Mouse (Mus musculus): ENCODE measurements at regions not wholly inside any gene's neighbourhood (a gene's known extent, or its start where the extent isn't known, plus 50 kb on each side); places are given as distances from the start of the nearest gene placed in this dataset.

DNA sequence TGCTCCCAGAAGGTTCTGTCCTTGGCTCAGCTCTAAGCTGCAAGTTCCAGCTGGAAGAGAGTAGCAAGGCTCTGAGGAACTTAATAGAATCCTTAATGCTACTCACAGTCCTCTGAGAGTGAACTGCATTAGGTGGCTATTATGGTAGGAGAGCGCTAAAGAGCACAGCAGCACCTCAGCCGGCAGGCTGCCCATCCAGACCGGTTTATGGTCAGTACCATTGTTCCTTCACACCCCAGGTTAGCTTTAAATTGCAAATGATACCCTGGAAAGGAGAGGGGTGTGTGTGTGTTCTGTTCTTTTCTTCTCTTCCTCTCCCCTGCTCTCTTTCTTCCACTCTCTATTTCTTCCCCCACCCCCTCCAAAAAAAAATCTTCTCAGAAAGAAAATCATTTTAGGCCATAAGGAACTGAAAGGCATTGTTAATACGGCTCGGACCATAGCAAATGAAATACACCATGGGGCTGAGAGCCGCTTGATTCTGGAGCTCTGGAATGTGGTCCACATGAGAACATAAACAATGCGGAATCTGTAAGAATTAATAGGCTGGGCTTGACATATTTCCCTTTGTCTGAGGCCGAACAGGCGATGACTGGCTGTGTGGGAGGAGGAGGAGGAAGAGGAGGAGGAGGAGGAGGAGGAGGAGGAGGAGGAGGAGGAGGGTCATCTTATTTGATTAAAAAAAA lies 263.8 kb upstream of the Irx3 start:
- no peak for DNase-seq (ENCODE audit: low read depth)

GRCm38 (mm10) chr8:92064971-92065370 lies 263.1 kb upstream of the Irx3 start:
- DNase-seq (ENCODE audit: low read depth) = no peak

DNA sequence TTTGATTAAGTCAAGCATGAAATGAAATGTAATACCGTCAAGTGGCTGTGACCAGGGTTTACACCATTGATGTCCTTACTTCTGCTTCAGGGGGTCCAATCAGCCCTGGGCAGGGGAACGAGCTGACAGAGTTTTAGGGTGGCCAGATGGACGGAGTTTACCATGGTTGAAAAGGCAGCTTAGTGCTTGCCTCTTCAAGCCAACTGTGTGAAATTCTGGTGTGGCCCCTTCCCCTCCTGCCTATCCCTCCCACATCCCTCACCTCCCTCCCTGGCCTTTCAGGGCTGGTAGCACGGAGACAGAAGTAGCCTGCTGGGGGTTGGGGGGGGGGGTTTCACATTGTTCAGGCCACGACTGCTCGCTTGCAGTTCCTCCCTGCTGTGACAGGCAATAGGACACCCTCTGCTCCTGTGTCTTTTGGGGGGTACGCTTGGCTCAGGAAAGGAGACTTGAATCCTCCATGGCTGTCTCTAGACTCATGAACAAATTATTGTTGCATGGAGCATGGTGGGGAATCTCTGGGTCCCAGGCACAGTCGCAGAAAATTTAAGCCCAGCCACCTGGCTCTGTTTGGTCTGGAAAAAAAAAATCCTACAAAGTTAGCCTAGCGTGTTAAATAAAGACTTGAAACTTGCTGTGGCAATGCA lies 262.4 kb upstream of the Irx3 start:
- no peak for DNase-seq (ENCODE audit: low read depth)

DNA sequence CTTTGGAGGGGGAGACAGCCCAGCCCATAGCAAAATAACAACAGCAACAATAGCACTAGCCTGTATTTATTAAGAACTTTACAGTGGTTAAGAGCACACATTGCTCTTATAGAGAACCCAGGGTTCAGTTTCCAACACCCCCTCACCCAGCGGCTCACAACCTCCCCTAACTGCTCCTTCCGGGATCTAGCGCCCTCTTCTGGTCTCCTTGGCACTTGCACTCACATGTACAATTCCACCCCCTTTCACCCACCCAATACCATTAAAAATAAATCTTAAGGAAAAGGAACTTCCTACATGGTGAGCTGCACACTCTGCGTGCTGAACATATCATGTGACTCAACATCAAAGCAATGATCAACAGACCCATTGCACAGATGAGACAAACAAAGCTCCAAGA lies 261.5 kb upstream of the Irx3 start:
- DNase-seq (ENCODE audit: low read depth) = peak; percentile 1

DNA sequence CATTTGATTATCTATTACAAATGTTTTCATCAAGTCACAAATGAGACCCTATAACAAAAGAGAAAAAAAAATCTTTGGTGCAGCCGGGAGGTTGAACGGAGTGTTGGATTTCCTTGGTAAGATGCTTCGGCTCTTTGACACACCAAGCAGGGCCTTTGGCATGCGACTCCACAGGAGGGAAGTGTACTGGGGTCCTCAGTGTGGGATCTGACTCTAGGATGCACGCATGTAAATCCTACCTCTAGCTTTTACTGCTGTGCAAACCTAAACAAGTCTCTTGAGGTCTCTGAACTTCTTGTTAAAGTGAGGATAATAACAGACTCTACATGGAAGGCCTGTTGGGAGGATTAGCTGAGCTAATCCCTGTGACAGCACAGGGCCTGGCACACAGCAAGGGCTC lies 257.6 kb upstream of the Irx3 start:
- DNase-seq (ENCODE audit: low read depth) = no peak

DNA sequence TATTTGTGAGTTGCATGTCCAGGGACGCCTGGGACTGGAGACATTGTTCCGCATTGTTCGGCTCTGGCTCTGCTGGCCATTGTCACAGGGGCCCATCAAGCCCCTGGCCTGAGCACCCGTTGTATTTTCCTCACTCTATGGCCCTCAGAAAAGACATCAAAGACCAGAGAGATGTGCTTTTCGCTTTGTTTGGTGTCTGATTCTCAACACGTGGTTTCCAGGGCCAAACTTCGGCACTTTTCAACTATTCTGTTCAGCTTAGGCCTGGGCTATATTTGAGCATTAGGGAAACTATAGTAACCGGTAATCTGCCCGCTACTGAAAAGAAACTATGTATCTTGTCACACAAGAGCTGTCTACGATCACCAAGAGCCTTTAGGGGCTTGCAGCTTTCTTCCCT lies 257.1 kb upstream of the Irx3 start:
- no peak for DNase-seq (ENCODE audit: low read depth)

- DNase-seq (ENCODE audit: low read depth) = no peak
Observed at GRCm38 (mm10) chr8:92057857-92058256, 256.0 kb upstream of the Irx3 start.

- no peak for DNase-seq (ENCODE audit: low read depth)
Observed at GRCm38 (mm10) chr8:92055590-92055989, 253.7 kb upstream of the Irx3 start.

DNA sequence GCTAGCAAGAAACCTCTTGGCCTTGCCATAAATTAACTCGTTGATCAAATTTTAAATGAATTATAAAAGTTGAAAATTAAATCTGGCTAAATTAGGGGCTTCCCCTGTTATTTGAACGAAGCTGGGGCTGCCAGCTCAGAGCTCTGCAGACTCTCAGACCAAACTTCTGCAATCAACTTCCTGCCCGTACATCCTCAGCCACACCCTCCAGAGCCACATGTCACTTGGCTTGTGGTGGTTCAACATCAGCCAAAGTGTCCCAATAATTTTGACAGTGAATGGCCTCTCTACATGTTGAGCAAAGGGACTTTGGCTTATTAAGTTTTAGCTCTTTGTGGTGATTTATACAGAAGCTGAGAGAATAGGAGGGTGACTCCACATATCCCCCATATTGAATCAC lies 242.8 kb upstream of the Irx3 start:
- no peak for DNase-seq (ENCODE audit: low read depth)

- DNase-seq (ENCODE audit: low read depth) = no peak
Observed at GRCm38 (mm10) chr8:92042951-92043350, 241.1 kb upstream of the Irx3 start.

DNA sequence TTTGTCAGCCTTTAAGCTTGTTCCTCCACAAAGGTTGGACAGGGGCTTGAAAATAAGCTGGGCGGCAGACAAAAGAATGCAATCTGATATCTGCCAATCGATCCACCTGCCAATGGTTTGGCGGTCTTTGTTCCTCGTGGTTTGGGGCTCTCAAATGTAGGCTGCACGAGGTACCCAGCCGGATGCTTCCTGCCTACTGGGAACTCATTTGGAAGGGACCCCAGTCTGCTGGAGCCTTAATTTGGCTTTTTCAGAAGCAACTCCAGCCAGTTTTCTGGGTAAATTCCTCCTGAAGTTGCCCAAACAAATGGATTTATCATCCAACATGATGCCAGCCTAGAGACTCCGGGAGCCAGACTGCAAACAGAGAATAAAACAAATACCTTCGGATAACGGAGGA lies 228.1 kb upstream of the Irx3 start:
- DNase-seq (ENCODE audit: low read depth) = no peak

GRCm38 (mm10) chr8:92029516-92029915 lies 227.6 kb upstream of the Irx3 start:
- DNase-seq (ENCODE audit: low read depth) = no peak

DNA sequence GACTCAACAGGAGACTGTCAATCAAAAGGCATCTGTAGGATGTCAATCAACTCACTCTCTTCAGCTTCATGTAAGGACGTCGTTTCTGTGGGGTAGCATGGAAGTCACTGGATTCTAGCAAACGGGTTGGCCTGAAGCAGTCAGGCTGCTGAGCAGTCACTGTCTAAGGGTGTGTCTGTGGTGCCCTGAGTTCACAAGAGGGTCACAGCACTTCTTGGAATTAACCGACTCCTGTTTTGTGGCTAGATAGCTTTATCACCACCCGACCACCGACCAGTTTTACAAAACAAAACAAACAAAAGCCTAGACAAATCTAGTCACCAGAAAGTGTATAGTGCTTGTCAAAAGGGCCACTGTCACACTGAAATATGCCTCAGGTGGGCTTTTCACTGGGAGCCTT lies 226.4 kb upstream of the Irx3 start:
- DNase-seq (ENCODE audit: low read depth) = peak; percentile 44

GRCm38 (mm10) chr8:92024133-92024532 lies 222.3 kb upstream of the Irx3 start:
- DNase-seq (ENCODE audit: low read depth) = no peak

GRCm38 (mm10) chr8:92021521-92021920 lies 219.7 kb upstream of the Irx3 start:
- no peak for DNase-seq (ENCODE audit: low read depth)

GRCm38 (mm10) chr8:92014704-92015103 lies 212.8 kb upstream of the Irx3 start:
- no peak for DNase-seq (ENCODE audit: low read depth)

- DNase-seq (ENCODE audit: low read depth) = no peak
Observed at GRCm38 (mm10) chr8:92013183-92013582, 211.3 kb upstream of the Irx3 start.

DNA sequence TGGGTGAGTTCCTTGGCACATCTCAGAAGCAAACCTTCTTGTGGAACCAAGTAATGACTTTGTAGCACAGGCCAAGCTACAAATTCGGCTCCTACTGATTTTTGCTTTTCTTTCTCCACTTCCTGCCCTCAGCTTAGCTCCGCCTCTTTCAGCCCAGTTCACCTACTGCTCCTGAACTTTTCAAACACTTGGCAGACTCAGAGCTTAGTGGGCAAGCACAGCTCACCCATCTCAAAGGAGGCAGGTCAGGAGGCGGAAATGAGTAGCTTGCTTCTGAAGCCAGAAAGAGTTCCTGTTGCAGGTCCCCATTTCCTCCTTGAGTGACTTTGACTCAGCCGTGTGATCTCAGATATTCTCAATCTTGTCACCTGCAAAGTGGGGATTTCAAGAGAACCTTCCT lies 208.5 kb upstream of the Irx3 start:
- DNase-seq (ENCODE audit: low read depth) = no peak

DNA sequence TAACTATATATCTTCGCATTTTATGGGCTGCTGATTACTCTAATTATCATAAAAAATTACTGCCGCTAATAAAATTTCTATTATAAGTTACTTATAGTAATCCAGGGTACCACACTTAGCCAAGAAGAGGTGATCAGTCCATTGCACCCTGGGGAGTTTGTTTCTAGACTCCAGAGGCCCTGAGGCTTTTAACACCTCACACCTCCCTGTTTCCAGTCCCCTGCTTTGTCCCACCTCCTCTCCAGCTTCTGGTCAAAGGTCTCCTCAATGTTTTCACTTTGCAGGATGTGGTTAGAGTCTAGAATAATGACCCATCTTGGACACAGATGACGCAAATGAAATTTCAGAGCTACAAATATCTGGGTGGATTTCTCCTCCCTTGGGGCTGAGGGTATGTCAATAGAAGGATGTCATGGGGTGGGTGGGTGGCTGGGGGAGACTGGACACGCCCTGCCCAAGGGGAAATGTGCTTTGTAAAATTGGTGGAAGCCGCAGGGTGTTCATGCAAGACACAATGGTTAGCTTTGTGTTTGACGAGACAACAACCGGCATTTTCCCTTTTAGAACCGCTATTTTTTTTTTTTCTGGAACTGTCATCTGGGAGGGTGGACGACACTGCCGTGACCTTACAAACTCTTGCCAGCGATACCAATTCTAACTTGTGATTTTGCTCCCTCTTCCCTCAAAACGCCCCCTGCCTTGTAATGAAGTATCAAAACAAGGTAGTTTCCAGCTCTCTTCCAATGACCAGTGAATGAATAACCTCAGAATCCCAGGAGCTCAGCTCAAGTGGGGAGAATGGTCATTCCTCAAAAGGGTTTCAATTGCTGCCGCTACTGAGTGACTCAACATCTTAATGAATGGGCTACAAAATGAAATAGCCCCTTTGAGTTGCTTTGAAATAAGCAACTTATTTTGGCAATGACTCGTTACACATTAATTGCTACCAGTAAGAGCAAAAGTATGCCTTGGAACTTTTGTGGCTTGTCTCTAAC lies 207.0 kb upstream of the Irx3 start:
- DNase-seq (ENCODE audit: low read depth) = no peak

GRCm38 (mm10) chr8:92005091-92005490 lies 203.2 kb upstream of the Irx3 start:
- no peak for DNase-seq (ENCODE audit: low read depth)

DNA sequence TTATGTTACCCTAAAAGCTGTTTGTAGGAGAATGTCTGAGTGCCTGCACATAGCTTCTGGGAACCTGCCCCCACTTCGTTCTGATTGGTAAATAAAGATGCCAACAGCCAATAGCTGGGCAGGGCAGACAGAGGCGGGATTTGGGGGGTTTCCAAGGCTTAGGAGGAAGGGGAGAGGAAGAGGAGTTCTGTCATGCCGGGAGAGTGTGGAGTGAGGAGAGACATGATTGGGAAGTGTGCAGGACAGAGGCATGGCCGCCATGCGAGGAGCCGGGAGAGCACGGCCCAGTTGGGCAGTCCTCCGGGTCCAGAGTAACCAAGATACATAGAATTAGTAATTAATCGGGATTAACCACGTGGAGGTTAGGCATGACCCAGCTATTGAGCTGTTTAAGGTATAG lies 202.7 kb upstream of the Irx3 start:
- DNase-seq (ENCODE audit: low read depth) = no peak

DNA sequence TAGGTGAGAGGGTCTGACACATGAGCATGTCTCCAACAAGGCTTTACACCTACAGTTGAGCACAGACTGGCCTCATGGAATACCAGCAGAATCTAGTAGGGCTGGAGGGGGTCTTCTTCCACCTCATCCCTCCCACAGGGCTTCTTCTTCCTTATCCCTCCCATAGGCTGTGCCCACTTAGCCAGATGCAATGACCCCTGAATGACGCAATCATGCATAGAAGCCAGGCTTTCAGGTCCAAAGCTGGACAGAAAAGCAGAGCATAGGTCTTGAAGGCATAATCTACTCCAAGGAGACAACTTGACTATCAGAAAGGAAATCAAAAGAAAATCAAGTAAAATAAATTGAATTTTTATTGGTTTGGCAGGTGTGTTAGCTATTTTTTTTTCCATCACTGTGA lies 198.5 kb upstream of the Irx3 start:
- no peak for DNase-seq (ENCODE audit: low read depth)

GRCm38 (mm10) chr8:91999661-92000060 lies 197.8 kb upstream of the Irx3 start:
- DNase-seq (ENCODE audit: low read depth) = no peak

All from c-Kit-positive CD71-positive TER-119-negative erythroid progenitor cells, embryonic 14.5 days (primary cell).